Mouse (Mus musculus): ENCODE results near the gene Grik4. TPM values are rescaled to one million over a fixed set of nuclear protein-coding genes. Genes with fewer than 3 reads are reported as not detected.

Grik4 gene
- polyA plus RNA-seq, 1 experiment from 2014 or later = 0.57 TPM

DNA sequence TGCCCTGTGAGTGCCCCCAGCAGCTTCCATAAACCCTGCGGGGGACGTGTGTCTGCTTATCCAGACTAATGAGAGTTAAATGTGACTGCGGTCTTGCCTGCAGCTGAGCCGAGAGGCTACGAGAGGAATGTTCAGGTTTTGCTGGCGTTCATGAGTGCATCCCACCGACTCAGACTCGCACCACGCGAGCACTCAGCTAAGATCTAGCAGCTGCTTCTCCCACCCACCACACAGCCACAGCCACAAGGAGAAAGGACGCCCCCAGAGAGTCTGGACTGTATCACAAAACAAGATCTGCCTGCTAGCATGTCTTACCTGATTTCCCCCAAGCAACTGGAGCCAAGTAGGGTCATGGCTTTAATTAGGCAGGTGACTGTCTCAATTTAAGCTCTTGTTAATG, 142.4 kb downstream of the Grik4 start:
- ATAC-seq (ENCODE audit: insufficient read depth, low FRiP score) = no peak
- H3K4me1 ChIP-seq (ENCODE audit: control insufficient read depth, insufficient read depth, low read length) = peaks cover 7% of the 10 kb centered on the region; the same call in 1 of the 2 replicates
- H3K36me3 ChIP-seq (ENCODE audit: control insufficient read depth, insufficient read depth, low read length) = no peaks in the 10 kb centered on the region
- no peaks in the 10 kb centered on the region for H3K9me3 ChIP-seq (replicated peaks; ENCODE audit: control insufficient read depth, low read length)
- WGBS = 68% methylated on average over 11 of the region's 11 CpGs
- no peak overlapping the region for H3K9ac ChIP-seq (ENCODE audit: low read length)
- H3K27me3 ChIP-seq (ENCODE audit: control insufficient read depth, insufficient read depth, low read length) = no peaks in the 10 kb centered on the region; the same call in 1 of the 2 replicates
- no peak overlapping the region for H3K4me3 ChIP-seq (replicated peaks; ENCODE audit: low read length)
- no peak overlapping the region for H3K4me2 ChIP-seq (ENCODE audit: low read depth, low read length)
- H3K27ac ChIP-seq (ENCODE audit: low read length) = no peak overlapping the region

DNA sequence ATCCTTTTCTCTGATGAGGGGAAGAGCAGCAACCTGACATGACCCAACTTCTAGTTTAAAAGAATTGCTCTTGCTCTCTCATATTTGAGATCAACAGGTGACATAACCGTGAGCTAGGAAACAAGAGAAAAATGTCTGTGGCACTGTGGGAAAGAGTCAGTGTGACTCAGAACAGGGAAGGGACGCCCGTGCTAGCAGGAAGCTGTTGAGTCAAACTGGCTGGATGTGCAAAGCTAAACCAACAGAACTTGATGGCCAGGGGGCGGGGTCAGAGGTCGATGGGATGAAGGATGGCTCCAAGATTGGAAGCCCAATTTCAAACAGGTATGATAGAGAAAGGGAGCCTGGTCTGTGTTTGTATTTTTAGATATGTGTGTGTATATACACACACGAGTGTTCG, 144.2 kb downstream of the Grik4 start:
- ATAC-seq (ENCODE audit: insufficient read depth, low FRiP score) = no peak
- Histone ChIP-seq H3K9me3 (replicated peaks; ENCODE audit: control insufficient read depth, low read length) (no peaks in the 10 kb centered on the region), H3K9ac (ENCODE audit: low read length) (no peak overlapping the region), H3K4me3 (replicated peaks; ENCODE audit: low read length) (no peak overlapping the region), H3K27me3 (ENCODE audit: control insufficient read depth, insufficient read depth, low read length) (no peaks in the 10 kb centered on the region; the same call in 1 of the 2 replicates), H3K27ac (ENCODE audit: low read length) (no peak overlapping the region), H3K4me1 (ENCODE audit: control insufficient read depth, insufficient read depth, low read length) (peaks cover 11% of the 10 kb centered on the region; the same call in 1 of the 2 replicates), H3K36me3 (ENCODE audit: control insufficient read depth, insufficient read depth, low read length) (no peaks in the 10 kb centered on the region), H3K4me2 (ENCODE audit: low read depth, low read length) (no peak overlapping the region)
- 64% methylated on average over 7 of the region's 7 CpGs for WGBS

DNA sequence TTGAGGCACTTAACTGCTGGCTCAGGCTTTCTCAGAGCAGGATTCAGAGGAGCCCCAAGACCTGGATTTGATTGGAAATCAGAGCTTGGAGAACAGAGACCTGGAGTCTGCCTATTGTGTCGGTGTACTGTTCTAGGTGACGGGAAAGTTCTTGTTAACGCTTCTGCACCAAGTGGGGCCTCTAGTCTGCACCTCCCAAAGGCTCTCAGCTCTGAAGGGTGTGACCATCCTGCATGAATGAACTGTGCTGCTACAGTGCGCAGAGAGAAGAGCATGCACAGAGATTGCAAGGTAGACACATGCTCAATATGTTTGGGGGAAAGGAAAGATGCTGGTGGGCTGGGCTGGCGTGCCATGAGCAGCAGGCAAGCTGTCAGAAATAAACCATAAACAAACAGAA, 144.6 kb downstream of the Grik4 start:
- no peak for ATAC-seq (ENCODE audit: insufficient read depth, low FRiP score)
- no peak overlapping the region for H3K4me3 ChIP-seq (replicated peaks; ENCODE audit: low read length)
- no peak overlapping the region for H3K9ac ChIP-seq (ENCODE audit: low read length)
- no peak overlapping the region for H3K4me2 ChIP-seq (ENCODE audit: low read depth, low read length)
- peaks cover 11% of the 10 kb centered on the region; the same call in 1 of the 2 replicates for H3K4me1 ChIP-seq (ENCODE audit: control insufficient read depth, insufficient read depth, low read length)
- H3K27me3 ChIP-seq (ENCODE audit: control insufficient read depth, insufficient read depth, low read length) = no peaks in the 10 kb centered on the region; the same call in 1 of the 2 replicates
- no peak overlapping the region for H3K27ac ChIP-seq (ENCODE audit: low read length)
- H3K9me3 ChIP-seq (replicated peaks; ENCODE audit: control insufficient read depth, low read length) = no peaks in the 10 kb centered on the region
- 80% methylated on average over 5 of the region's 5 CpGs for WGBS
- H3K36me3 ChIP-seq (ENCODE audit: control insufficient read depth, insufficient read depth, low read length) = no peaks in the 10 kb centered on the region

DNA sequence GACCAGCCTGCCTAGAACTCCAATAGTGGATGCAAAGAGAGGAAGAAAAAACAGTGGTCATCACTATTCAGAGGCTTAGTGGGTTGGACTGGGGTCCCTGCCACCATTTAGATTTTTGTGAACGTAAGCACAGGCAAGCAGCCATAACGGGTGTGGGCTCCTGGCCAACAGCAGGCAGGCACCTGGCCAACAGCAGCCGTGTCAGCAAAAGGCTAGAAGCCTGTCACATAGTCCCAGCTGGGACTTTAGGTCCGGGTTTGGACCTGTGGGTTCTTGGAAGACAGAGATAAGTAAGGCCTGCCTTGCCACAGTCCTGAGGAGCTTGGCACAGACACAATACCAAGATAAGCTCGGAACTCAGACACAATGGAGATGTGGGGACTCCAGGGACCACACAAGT, 145.1 kb downstream of the Grik4 start:
- Histone ChIP-seq H3K27ac (ENCODE audit: low read length) (no peak overlapping the region), H3K4me2 (ENCODE audit: low read depth, low read length) (no peak overlapping the region), H3K9ac (ENCODE audit: low read length) (no peak overlapping the region), H3K4me3 (replicated peaks; ENCODE audit: low read length) (no peak overlapping the region), H3K4me1 (ENCODE audit: control insufficient read depth, insufficient read depth, low read length) (peaks cover 11% of the 10 kb centered on the region; the same call in 1 of the 2 replicates), H3K27me3 (ENCODE audit: control insufficient read depth, insufficient read depth, low read length) (no peaks in the 10 kb centered on the region; the same call in 1 of the 2 replicates), H3K9me3 (replicated peaks; ENCODE audit: control insufficient read depth, low read length) (no peaks in the 10 kb centered on the region), H3K36me3 (ENCODE audit: control insufficient read depth, insufficient read depth, low read length) (no peaks in the 10 kb centered on the region)
- 37% methylated on average over 5 of the region's 5 CpGs for WGBS
- ATAC-seq (ENCODE audit: insufficient read depth, low FRiP score) = no peak

DNA sequence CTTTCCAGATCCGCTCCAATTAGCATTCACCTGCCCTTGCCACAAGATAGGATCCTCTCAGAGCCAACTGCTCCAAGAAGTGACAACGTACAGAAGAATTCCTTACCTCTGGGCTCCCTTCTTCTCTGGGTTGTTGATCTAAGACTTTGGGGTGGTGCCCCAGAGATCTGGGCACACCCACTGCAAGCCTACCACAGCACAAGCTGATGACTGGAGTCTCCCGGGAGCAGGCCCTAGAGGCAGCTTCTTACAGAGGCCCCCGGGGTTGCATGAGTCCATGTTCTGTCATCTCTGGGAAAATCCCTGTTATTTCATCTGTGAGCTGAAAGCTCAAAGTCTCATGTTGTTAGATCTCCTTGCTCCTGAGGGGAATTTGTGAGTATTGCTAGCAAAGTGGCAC, 146.0 kb downstream of the Grik4 start:
- no peak overlapping the region for H3K27ac ChIP-seq (ENCODE audit: low read length)
- H3K36me3 ChIP-seq (ENCODE audit: control insufficient read depth, insufficient read depth, low read length) = no peaks in the 10 kb centered on the region
- 69% methylated on average over 4 of the region's 4 CpGs for WGBS
- no peak for ATAC-seq (ENCODE audit: insufficient read depth, low FRiP score)
- no peaks in the 10 kb centered on the region for H3K9me3 ChIP-seq (replicated peaks; ENCODE audit: control insufficient read depth, low read length)
- peaks cover 11% of the 10 kb centered on the region; the same call in 1 of the 2 replicates for H3K4me1 ChIP-seq (ENCODE audit: control insufficient read depth, insufficient read depth, low read length)
- H3K4me2 ChIP-seq (ENCODE audit: low read depth, low read length) = no peak overlapping the region
- H3K4me3 ChIP-seq (replicated peaks; ENCODE audit: low read length) = no peak overlapping the region
- no peaks in the 10 kb centered on the region; the same call in 1 of the 2 replicates for H3K27me3 ChIP-seq (ENCODE audit: control insufficient read depth, insufficient read depth, low read length)
- no peak overlapping the region for H3K9ac ChIP-seq (ENCODE audit: low read length)

DNA sequence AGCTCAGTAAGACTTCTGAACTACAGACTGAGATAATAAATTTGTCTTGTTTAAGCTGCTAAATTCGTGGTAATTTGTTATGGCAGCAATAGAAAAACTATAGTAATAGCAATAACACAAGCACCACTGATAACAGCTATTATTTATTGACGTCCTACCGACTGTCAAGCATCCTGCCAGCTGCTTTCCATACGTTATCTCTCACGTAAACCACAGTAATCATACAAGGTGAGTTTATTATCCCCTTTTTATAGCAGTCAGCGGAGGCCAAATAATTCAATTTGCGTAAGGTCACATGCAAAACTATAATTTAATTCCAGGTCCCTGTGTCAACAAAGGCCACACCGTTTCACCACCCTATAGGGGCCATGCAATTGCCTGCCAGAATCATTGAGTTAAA, 147.0 kb downstream of the Grik4 start:
- 55% methylated on average over 8 of the region's 8 CpGs for WGBS
- Histone ChIP-seq H3K9ac (ENCODE audit: low read length) (no peak overlapping the region), H3K4me2 (ENCODE audit: low read depth, low read length) (no peak overlapping the region), H3K27ac (ENCODE audit: low read length) (no peak overlapping the region), H3K36me3 (ENCODE audit: control insufficient read depth, insufficient read depth, low read length) (no peaks in the 10 kb centered on the region), H3K9me3 (replicated peaks; ENCODE audit: control insufficient read depth, low read length) (no peaks in the 10 kb centered on the region), H3K4me3 (replicated peaks; ENCODE audit: low read length) (no peak overlapping the region), H3K4me1 (ENCODE audit: control insufficient read depth, insufficient read depth, low read length) (peaks cover 11% of the 10 kb centered on the region; the same call in 1 of the 2 replicates), H3K27me3 (ENCODE audit: control insufficient read depth, insufficient read depth, low read length) (no peaks in the 10 kb centered on the region; the same call in 1 of the 2 replicates)
- ATAC-seq (ENCODE audit: insufficient read depth, low FRiP score) = no peak

DNA sequence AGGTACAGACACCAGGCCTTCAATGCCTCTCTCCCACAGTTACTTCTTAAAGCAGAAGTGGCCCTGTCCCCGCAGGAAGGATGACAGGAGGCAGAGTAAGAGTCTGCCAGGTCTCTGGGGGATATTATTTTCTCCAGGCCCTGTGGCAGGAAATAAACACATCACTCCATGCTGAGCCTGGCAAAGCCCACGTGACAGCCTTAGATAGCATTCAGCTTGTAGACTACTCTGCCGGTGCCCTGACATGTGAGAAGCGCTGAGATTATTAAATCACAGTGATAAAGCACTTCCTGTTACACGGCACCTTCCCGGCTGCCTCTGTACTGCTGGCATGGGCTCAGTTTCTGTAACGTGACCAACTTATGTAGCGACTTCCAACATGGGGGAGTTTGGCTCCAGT, 148.4 kb downstream of the Grik4 start:
- ATAC-seq (ENCODE audit: insufficient read depth, low FRiP score) = peak; percentile 19; the same call in 1 of the 2 replicates
- no peaks in the 10 kb centered on the region for H3K36me3 ChIP-seq (ENCODE audit: control insufficient read depth, insufficient read depth, low read length)
- no peak overlapping the region for H3K4me3 ChIP-seq (replicated peaks; ENCODE audit: low read length)
- H3K27ac ChIP-seq (ENCODE audit: low read length) = no peak overlapping the region
- no peaks in the 10 kb centered on the region for H3K9me3 ChIP-seq (replicated peaks; ENCODE audit: control insufficient read depth, low read length)
- H3K27me3 ChIP-seq (ENCODE audit: control insufficient read depth, insufficient read depth, low read length) = no peaks in the 10 kb centered on the region; the same call in 1 of the 2 replicates
- no peak overlapping the region for H3K9ac ChIP-seq (ENCODE audit: low read length)
- no peak overlapping the region for H3K4me2 ChIP-seq (ENCODE audit: low read depth, low read length)
- WGBS = 16% methylated on average over 8 of the region's 8 CpGs
- H3K4me1 ChIP-seq (ENCODE audit: control insufficient read depth, insufficient read depth, low read length) = peaks cover 11% of the 10 kb centered on the region; the same call in 1 of the 2 replicates

DNA sequence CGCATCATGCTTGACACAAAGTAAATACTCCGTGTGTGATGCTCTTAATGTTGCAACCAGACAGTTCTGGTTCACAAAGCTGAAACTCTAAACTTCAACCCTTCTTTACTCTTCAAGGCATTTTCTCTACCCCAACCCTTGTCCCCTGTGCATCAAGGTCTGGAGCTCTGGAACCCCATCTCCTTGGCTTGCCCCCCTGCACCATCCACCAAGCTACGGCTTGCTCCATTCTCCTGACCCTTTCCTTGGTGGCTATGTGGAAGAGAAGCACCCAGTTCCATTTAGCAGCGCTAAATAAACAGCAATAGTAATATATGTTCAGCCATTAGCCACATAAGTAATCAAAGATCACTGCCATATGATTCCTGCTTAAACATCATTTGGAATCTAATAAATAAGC, 150.3 kb downstream of the Grik4 start:
- Histone ChIP-seq H3K4me1 (ENCODE audit: control insufficient read depth, insufficient read depth, low read length) (peaks cover 4% of the 10 kb centered on the region; the same call in 1 of the 2 replicates), H3K27ac (ENCODE audit: low read length) (no peak overlapping the region), H3K4me2 (ENCODE audit: low read depth, low read length) (no peak overlapping the region), H3K9ac (ENCODE audit: low read length) (no peak overlapping the region), H3K4me3 (replicated peaks; ENCODE audit: low read length) (no peak overlapping the region), H3K36me3 (ENCODE audit: control insufficient read depth, insufficient read depth, low read length) (no peaks in the 10 kb centered on the region), H3K9me3 (replicated peaks; ENCODE audit: control insufficient read depth, low read length) (no peaks in the 10 kb centered on the region), H3K27me3 (ENCODE audit: control insufficient read depth, insufficient read depth, low read length) (no peaks in the 10 kb centered on the region)
- no peak for ATAC-seq (ENCODE audit: insufficient read depth, low FRiP score)
- 80% methylated on average over 4 of the region's 4 CpGs for WGBS

DNA sequence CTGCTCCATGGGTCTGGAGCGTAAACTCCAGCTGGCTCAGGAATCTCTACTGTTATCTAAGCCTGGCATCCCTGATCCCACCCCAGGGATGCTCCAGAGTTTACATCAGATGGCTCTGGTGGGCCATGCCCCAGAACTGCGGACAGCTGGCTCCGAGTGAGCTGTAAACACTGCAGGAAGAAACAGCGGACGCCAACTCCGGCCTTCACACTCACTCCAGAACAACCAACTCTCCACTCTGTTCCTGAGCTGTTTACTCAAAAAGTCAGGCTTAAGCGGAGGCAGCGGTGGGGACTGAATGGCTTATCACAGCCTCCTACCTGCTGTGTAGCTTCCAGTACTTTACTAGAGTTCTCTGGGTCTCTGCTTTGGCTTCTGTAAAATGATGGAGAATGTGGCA, 150.7 kb downstream of the Grik4 start:
- Histone ChIP-seq H3K27ac (ENCODE audit: low read length) (no peak overlapping the region), H3K4me2 (ENCODE audit: low read depth, low read length) (no peak overlapping the region), H3K4me3 (replicated peaks; ENCODE audit: low read length) (no peak overlapping the region), H3K36me3 (ENCODE audit: control insufficient read depth, insufficient read depth, low read length) (no peaks in the 10 kb centered on the region), H3K27me3 (ENCODE audit: control insufficient read depth, insufficient read depth, low read length) (no peaks in the 10 kb centered on the region), H3K9me3 (replicated peaks; ENCODE audit: control insufficient read depth, low read length) (no peaks in the 10 kb centered on the region), H3K4me1 (ENCODE audit: control insufficient read depth, insufficient read depth, low read length) (peaks cover 3% of the 10 kb centered on the region; the same call in 1 of the 2 replicates), H3K9ac (ENCODE audit: low read length) (no peak overlapping the region)
- WGBS = 51% methylated on average over 8 of the region's 8 CpGs
- ATAC-seq (ENCODE audit: insufficient read depth, low FRiP score) = no peak
